Mouse (Mus musculus) embryonic facial prominence, embryonic 11.5 days (tissue): Measurements from ENCODE around the gene Cox19. TPM values are rescaled to one million over a fixed set of nuclear protein-coding genes. Genes with fewer than 3 reads are reported as not detected.
"Not testable (repeated sequence)": the region's sequence is repeated elsewhere in the genome, so short reads cannot be mapped to it uniquely, and the experiment has no call there.

ENCODE experiments used
- ATAC-seq: fragments of 200-750 bp; cut with Nextera tagmentation; replicated peaks from 2 replicates; pipeline ENCODE4 v1.8.0; 2017; ENCODE audit warnings: low read depth; ENCODE audit not compliant: insufficient number of reproducible peaks, low FRiP score, low TSS enrichment
- DNase-seq: peaks from one replicate; pipeline ENCODE4 v3.0.0-alpha.2; 2015; ENCODE audit warnings: low spot score
- H3K27ac ChIP-seq: fragments of 300-500 bp; sonication (generic); replicated peaks from 2 replicates; pipeline ENCODE4 v1.5.1; 2014; ENCODE audit warnings: mild to moderate bottlenecking, low read depth, low read length, control low read depth
- H3K27me3 ChIP-seq: fragments of 300-500 bp; sonication (generic); 2 replicates; pipeline ENCODE4 v1.6.1; 2014; ENCODE audit warnings: mild to moderate bottlenecking, low read length, moderate library complexity, mixed read lengths; ENCODE audit not compliant: control insufficient read depth, insufficient read depth
- H3K36me3 ChIP-seq: fragments of 300-500 bp; sonication (generic); replicated peaks from 2 replicates; pipeline ENCODE4 v1.6.1; 2014; ENCODE audit warnings: low read depth, mild to moderate bottlenecking, low read length, moderate library complexity, mixed read lengths; ENCODE audit not compliant: control insufficient read depth, insufficient read depth
- H3K4me1 ChIP-seq: fragments of 300-500 bp; sonication (generic); 2 replicates; pipeline ENCODE4 v1.6.1; 2014; ENCODE audit warnings: low read length, mixed read lengths; ENCODE audit not compliant: control insufficient read depth, insufficient read depth
- H3K4me2 ChIP-seq: fragments of 300-500 bp; sonication (generic); 2 replicates; pipeline ENCODE4 v1.6.1; 2014; ENCODE audit warnings: low read depth, mild to moderate bottlenecking, control low read depth, low read length, moderate library complexity
- H3K4me3 ChIP-seq: fragments of 300-500 bp; sonication (generic); 2 replicates; pipeline ENCODE4 v1.5.1; 2014; ENCODE audit warnings: low read depth, low read length, control low read depth
- H3K9ac ChIP-seq: fragments of 300-500 bp; sonication (generic); replicated peaks from 2 replicates; pipeline ENCODE4 v1.6.1; 2014; ENCODE audit warnings: mild to moderate bottlenecking, control low read depth, low read length
- H3K9me3 ChIP-seq: fragments of 300-500 bp; sonication (generic); replicated peaks from 2 replicates; pipeline ENCODE4 v1.6.1; 2016; ENCODE audit warnings: mild to moderate bottlenecking, low read length, inconsistent platforms, mixed read lengths; ENCODE audit not compliant: control insufficient read depth
- WGBS: fragments of 180-500 bp; shearing (Covaris S2); extraction: QIAGEN DNeasy Blood & Tissue Kit; methylation state at CpG from one replicate; pipeline ENCODE4 v1.1.7; 2014; 5-methylcytosine and 5-hydroxymethylcytosine counted together
- polyA plus RNA-seq: library from polyadenylated mRNA; unstranded; fragments of >200 nt; fragmentation: Nextera tagmentation; extraction: Ambion mirVana; gene quantifications from 2 replicates; pipeline ENCODE4 v1.2.1, GENCODE M21; 2014

The Cox19 gene
- polyA plus RNA-seq, 1 experiment from 2014 or later: 116 TPM

DNA sequence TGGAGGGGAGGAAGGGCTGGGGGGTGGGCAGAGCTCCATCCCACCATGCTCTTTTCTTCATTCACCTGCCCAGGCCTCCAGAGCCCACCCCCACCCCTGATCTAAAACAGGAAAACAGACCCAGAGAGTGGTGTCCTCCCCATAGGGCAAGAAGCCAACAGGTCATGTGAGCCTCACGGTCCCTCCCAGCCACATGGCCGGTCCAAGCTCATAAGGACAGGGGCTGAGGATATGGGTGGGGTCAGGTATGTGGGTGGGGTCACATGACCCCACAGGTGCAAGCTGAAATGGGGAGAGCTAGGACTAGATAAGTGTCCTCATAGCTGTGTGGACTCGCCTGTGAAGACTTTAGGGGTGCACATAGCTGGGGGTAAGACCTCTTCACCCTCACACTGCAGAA, 12.8 kb downstream of the Cox19 start:
- Histone ChIP-seq H3K27me3 (no peaks in the 10 kb centered on the region), H3K4me1 (no peaks in the 10 kb centered on the region), H3K36me3 (peaks cover 9% of the 10 kb centered on the region), H3K4me3 (no peak overlapping the region), H3K27ac (no peak overlapping the region), H3K9me3 (no peaks in the 10 kb centered on the region), H3K4me2 (no peak overlapping the region), H3K9ac (no peak overlapping the region)
- DNase-seq (no peak), ATAC-seq (no peak)
- WGBS: 83% methylated on average over 3 of the region's 3 CpGs

GRCm38 (mm10) chr5:139337826-139338370, 13.3 kb downstream of the Cox19 start:
- peaks cover 9% of the 10 kb centered on the region for H3K36me3 ChIP-seq
- no peak overlapping the region for H3K9ac ChIP-seq
- H3K27ac ChIP-seq: no peak overlapping the region
- no peaks in the 10 kb centered on the region for H3K27me3 ChIP-seq
- DNase-seq (no peak), ATAC-seq (no peak)
- H3K4me1 ChIP-seq: no peaks in the 10 kb centered on the region
- H3K4me3 ChIP-seq: no peak overlapping the region
- 74% methylated on average over 13 of the region's 13 CpGs for WGBS
- no peak overlapping the region for H3K4me2 ChIP-seq
- H3K9me3 ChIP-seq: no peaks in the 10 kb centered on the region

DNA sequence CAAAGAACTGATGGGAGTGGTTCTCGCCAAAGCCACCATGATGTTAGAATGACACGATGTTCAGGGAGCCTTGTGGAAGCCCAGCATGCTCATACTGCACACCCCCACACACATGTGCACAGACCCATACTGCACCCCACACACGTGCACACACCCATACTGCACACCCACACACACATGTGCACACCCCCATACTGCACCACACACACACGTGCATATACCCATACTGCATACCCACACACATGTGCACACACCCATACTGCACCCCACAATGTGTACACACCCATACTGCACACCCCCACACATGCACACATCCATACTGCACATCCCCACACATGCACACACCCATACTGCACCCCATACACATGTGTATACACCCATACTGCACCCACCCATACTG, 15.6 kb downstream of the Cox19 start:
- Histone ChIP-seq H3K4me1 (no peaks in the 10 kb centered on the region), H3K9me3 (no peaks in the 10 kb centered on the region), H3K4me2 (no peak overlapping the region), H3K9ac (no peak overlapping the region), H3K27ac (no peak overlapping the region), H3K27me3 (no peaks in the 10 kb centered on the region), H3K4me3 (no peak overlapping the region), H3K36me3 (peaks cover 5% of the 10 kb centered on the region)
- DNase-seq (no peak), ATAC-seq (peak; percentile 40; the same call in 1 of the 2 replicates)
- WGBS: 90% methylated on average over 4 of the region's 4 CpGs

DNA sequence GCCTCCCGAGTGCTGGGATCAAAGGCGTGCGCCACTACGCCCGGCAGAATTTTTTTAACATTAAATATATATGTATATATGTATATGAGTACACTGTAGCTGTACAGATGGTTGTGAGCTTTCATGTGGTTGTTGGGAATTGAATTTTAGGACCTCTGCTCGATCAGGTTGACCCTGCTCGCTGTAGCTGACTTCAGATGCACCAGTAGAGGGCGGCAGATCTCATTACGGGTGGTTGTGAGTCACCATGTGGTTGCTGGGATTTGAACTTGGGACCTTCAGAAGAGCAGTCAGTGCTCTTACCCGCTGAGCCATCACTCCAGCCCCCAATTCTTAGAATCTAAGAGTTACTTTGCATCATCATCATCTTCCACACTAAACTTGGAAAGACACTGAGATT, 16.8 kb downstream of the Cox19 start:
- H3K4me3 ChIP-seq, H3K4me2 ChIP-seq, H3K27ac ChIP-seq, H3K9me3 ChIP-seq, DNase-seq, H3K9ac ChIP-seq, H3K27me3 ChIP-seq, H3K4me1 ChIP-seq, ATAC-seq, H3K36me3 ChIP-seq: not testable (repeated sequence)
- 84% methylated on average over 10 of the region's 10 CpGs for WGBS

DNA sequence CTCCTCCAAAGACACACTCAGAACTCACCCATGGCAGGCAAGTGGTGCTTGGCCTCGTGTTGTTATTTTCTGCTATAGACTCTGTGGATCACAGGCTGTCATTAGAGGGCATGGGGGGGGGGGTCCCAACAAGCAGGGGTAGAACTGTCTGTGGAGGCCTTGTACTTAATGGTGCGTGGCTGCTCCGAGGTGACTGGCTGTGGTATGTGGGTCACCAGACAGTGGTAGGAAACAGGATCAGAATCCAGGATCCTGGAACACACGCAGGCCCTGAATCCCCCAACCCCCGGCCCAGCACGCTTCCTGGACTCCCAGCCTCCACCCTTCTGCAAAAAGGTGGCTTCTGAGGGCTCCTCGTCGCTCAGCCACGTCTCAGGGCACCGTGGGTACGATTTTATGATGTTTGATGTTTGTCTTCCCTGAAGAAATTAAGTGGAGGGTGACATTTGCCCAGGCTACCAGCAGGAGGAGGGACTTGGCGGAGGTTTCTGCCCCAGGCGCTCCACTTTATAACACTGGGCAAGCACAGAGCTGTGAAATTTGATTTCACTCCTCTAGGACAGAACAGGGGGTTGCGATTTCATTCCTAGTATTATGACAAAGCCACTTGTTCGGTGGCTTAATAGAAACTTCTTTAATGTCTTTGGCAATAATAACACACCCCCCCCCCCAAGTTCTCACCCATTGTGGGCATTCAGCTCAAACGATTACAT, 17.8 kb downstream of the Cox19 start:
- WGBS: 81% methylated on average over 16 of the region's 16 CpGs
- no peak overlapping the region for H3K27ac ChIP-seq
- ATAC-seq (no peak), DNase-seq (no peak)
- no peak overlapping the region for H3K4me2 ChIP-seq
- H3K36me3 ChIP-seq: peaks cover 3% of the 10 kb centered on the region
- no peaks in the 10 kb centered on the region for H3K27me3 ChIP-seq
- no peaks in the 10 kb centered on the region for H3K4me1 ChIP-seq
- H3K9me3 ChIP-seq: no peaks in the 10 kb centered on the region
- no peak overlapping the region for H3K9ac ChIP-seq
- no peak overlapping the region for H3K4me3 ChIP-seq

GRCm38 (mm10) chr5:139332590-139333272, 18.5 kb downstream of the Cox19 start:
- ATAC-seq (no peak), DNase-seq (no peak)
- Histone ChIP-seq H3K36me3 (peaks cover 2% of the 10 kb centered on the region; the same call in 1 of the 2 replicates), H3K9ac (no peak overlapping the region), H3K4me2 (no peak overlapping the region), H3K4me1 (no peaks in the 10 kb centered on the region), H3K9me3 (no peaks in the 10 kb centered on the region), H3K4me3 (no peak overlapping the region), H3K27me3 (no peaks in the 10 kb centered on the region), H3K27ac (no peak overlapping the region)
- WGBS: 88% methylated on average over 8 of the region's 8 CpGs

- Histone ChIP-seq H3K4me1 (no peaks in the 10 kb centered on the region), H3K4me3 (no peak overlapping the region), H3K9ac (no peak overlapping the region), H3K9me3 (no peaks in the 10 kb centered on the region), H3K36me3 (no peaks in the 10 kb centered on the region), H3K27ac (no peak overlapping the region), H3K4me2 (no peak overlapping the region), H3K27me3 (no peaks in the 10 kb centered on the region)
- ATAC-seq: no peak
- 15% methylated on average over 8 of the region's 8 CpGs for WGBS
- peak; percentile 87 for DNase-seq
Measured at GRCm38 (mm10) chr5:139331742-139332141, 19.5 kb downstream of the Cox19 start.

- ATAC-seq (no peak), DNase-seq (no peak)
Measured at GRCm38 (mm10) chr5:139330766-139331165, 20.5 kb downstream of the Cox19 start.

More at GRCm38 (mm10) chr5:139330766-139331165, 20.5 kb downstream of the Cox19 start:
- 72% methylated on average over 7 of the region's 7 CpGs for WGBS
- Histone ChIP-seq H3K4me1 (no peaks in the 10 kb centered on the region), H3K4me2 (no peak overlapping the region), H3K9ac (no peak overlapping the region), H3K27ac (no peak overlapping the region), H3K27me3 (peaks cover 4% of the 10 kb centered on the region), H3K4me3 (no peak overlapping the region), H3K9me3 (no peaks in the 10 kb centered on the region), H3K36me3 (no peaks in the 10 kb centered on the region)
